Mouse (Mus musculus) bone marrow, adult 2 months (tissue): ENCODE results near the gene Mrps35. TPM values are rescaled to one million over a fixed set of nuclear protein-coding genes. Genes with fewer than 3 reads are reported as not detected.

ENCODE experiments used
- H3K27ac ChIP-seq: fragments of 200-500 bp; 2 replicates; pipeline ENCODE4 v1.5.1; 2012; ENCODE audit warnings: low read depth, mild to moderate bottlenecking, control low read depth, inconsistent platforms, low read length; ENCODE audit not compliant: control insufficient read depth, poor library complexity, insufficient read depth
- H3K4me1 ChIP-seq: fragments of 200-500 bp; 2 replicates; pipeline ENCODE4 v1.6.1; 2011; ENCODE audit warnings: low read length; ENCODE audit not compliant: control insufficient read depth, insufficient read depth
- H3K4me3 ChIP-seq: fragments of 200-500 bp; replicated peaks from 2 replicates; pipeline ENCODE3; 2011; ENCODE audit warnings: mild to moderate bottlenecking, low read depth, low read length, control low read depth; ENCODE audit not compliant: control insufficient read depth
- CTCF ChIP-seq: fragments of 200-500 bp; IDR thresholded peaks from 2 replicates; pipeline ENCODE4 v1.5.1; 2011; ENCODE audit warnings: low read length, control low read depth; ENCODE audit not compliant: control insufficient read depth, insufficient read depth
- POLR2A ChIP-seq: fragments of 200-500 bp; IDR thresholded peaks from 2 replicates; pipeline ENCODE4 v1.6.1; 2011; ENCODE audit warnings: low read depth, mild to moderate bottlenecking, control low read depth, low read length, borderline replicate concordance; ENCODE audit not compliant: control insufficient read depth
- WGBS: fragments of 180-500 bp; shearing (Covaris S2); methylation state at CpG from one replicate; pipeline ENCODE4 v1.1.7; 2018; 5-methylcytosine and 5-hydroxymethylcytosine counted together
- polyA plus RNA-seq: library from polyadenylated mRNA; stranded (reverse); fragments of >200 nt; gene quantifications from 2 replicates; pipeline ENCODE4 v1.2.4, GENCODE M21; 2011; ENCODE audit warnings: low replicate concordance; ENCODE audit not compliant: missing spikeins, insufficient read depth, insufficient read length

The Mrps35 gene
- polyA plus RNA-seq, 1 experiment = 41.9 TPM

DNA sequence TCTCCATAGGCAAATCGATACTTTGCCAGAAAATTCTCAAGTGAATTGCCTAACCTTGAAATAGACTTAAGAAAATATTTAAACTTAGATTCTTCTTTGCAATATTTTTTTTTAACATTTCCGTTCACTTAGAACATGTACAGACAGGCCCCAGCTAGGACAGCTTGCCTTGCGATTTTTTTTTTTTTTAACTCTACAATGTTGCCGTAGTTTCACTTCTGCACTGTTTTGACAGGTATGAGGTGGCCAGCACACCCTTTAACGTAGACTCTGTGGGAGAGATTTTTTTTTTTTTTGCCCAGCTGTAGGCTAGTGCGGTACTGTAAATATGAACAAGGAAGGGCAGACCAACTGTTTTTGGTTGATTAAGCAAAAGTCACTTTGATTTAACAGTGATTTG, 32.2 kb upstream of the Mrps35 start:
- H3K4me1 ChIP-seq = no peaks in the 10 kb centered on the region
- no peak for TF ChIP-seq POLR2A
- 73% methylated on average over 6 of the region's 6 CpGs for WGBS

DNA sequence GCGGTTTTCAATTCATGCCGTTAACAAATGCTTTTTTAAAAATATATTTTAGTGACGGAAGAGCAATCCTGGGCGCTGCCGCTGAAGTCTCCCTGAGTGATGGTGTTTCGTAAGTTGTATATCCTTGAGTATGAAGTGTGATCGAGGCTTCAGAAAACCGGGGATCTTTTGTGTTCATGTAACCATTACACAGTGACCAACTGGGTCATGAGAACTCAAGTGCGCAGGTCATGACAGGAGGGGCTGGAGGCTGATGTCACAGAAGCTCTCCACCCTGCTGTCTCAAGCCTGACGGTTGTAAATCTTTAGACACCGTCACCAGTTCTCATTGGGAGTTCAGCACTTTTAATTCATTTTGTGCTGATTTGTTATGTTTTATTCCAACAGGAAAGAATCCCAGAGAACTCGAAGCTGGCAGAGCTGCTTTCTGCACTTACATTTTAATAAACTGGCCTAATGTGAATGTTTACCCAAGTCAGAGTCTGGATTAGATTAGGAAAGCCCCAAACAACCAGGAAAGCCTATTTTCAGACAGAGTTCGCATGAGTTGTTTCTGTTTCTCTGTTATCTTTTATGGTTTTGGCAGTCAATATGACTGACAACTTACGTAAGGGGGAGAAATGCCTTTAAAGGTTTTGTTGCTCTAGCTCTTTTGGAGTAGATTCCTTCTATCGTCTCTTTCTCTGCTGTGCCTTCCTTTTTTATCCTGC, 31.6 kb upstream of the Mrps35 start:
- Histone ChIP-seq H3K4me1 (no peaks in the 10 kb centered on the region), H3K27ac (no peak overlapping the region), H3K4me3 (no peak overlapping the region)
- TF ChIP-seq CTCF (no peak), POLR2A (no peak)
- 82% methylated on average over 15 of the region's 15 CpGs for WGBS

More for the DNA sequence above, 32.2 kb upstream of the Mrps35 start:
- H3K27ac ChIP-seq = no peak overlapping the region
- no peak overlapping the region for H3K4me3 ChIP-seq

DNA sequence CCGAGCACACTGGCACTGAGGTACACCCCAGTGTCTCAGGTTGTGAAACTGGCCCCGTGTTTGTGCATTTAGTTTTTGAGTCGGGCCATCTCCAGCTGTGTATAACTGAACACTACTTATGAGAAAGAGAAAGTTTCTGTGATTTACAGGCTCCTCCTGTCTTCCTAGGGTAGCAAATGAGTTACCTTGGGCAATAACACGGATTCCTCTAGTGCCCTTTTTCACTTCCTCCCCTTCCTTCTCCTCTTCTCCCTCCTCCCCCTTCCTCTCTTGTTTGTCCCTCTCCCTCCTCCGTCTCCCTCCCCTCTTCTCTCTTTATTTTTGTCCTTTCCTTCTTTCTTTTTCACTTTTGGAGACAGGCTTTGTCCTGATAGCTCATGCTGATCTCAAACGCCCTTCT, 31.0 kb upstream of the Mrps35 start:
- WGBS = 52% methylated on average over 6 of the region's 6 CpGs
- TF ChIP-seq CTCF (no peak), POLR2A (no peak)
- no peak overlapping the region for H3K4me3 ChIP-seq
- no peak overlapping the region for H3K27ac ChIP-seq
- no peaks in the 10 kb centered on the region for H3K4me1 ChIP-seq

DNA sequence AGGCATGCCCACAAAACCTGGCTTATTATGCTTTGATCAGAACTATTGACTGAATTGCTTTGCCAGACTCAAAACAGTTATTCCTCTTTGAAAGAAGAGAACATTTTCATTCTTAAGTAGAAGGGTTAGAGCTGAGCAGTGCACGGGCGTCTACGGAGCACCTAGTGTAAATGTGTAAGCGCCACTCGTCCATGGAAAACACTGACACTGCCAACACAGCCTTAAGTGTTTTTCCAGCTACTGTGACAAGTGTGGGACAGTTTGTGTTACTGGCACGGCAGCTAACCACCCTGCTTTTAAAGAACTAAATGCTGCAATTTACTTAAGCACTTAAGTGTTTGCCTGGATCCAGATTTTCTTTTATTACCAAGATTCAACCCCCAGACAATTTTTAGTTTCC, 30.6 kb upstream of the Mrps35 start:
- no peak overlapping the region for H3K27ac ChIP-seq
- no peak overlapping the region for H3K4me3 ChIP-seq
- TF ChIP-seq POLR2A (no peak), CTCF (no peak)
- no peaks in the 10 kb centered on the region for H3K4me1 ChIP-seq
- 86% methylated on average over 6 of the region's 6 CpGs for WGBS

DNA sequence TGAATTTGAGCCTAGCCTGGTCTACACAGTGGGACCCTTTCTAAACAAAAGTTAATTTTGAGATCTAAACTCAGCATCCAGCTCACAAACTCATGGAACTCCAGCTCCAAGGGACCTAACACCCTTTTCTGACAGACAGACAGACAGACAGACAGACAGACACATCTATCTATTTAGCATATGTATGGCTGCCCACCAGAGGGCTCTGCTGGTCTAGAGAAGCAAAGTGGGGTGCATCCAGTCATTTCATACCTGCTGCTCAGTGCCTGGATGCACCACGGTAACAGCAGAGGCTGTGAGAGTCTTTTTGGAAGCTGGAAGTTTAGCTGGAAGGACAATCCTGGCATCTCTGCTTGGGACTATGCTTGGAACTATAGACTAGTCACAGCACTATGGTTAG, 29.0 kb upstream of the Mrps35 start:
- H3K27ac ChIP-seq = no peak overlapping the region
- no peak overlapping the region for H3K4me3 ChIP-seq
- 63% methylated on average over 1 of the region's 1 CpGs for WGBS
- no peak for TF ChIP-seq POLR2A
- TF ChIP-seq CTCF = no peak
- no peaks in the 10 kb centered on the region for H3K4me1 ChIP-seq

DNA sequence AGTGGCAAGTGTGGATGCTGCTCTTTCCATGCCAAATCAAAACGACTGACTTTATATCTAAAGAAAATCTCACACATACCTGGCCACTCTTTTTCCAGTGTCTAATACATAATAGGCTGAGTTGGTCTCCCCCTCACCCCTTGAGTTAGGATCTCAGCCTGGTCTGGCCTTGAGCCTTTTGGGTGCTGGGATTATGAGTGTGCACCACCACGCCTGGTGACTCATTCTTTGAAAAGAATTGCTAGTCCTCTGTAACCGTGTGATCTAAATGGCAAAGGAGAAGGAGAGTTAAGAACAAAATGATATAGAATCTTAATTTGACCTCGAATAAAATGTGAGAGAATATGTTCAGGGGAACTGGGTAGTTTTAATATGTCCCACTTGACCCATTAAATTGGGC, 24.7 kb upstream of the Mrps35 start:
- 77% methylated on average over 4 of the region's 4 CpGs for WGBS
- H3K27ac ChIP-seq = no peak overlapping the region
- no peak overlapping the region for H3K4me3 ChIP-seq
- TF ChIP-seq POLR2A = no peak
- TF ChIP-seq CTCF = no peak
- no peaks in the 10 kb centered on the region for H3K4me1 ChIP-seq

DNA sequence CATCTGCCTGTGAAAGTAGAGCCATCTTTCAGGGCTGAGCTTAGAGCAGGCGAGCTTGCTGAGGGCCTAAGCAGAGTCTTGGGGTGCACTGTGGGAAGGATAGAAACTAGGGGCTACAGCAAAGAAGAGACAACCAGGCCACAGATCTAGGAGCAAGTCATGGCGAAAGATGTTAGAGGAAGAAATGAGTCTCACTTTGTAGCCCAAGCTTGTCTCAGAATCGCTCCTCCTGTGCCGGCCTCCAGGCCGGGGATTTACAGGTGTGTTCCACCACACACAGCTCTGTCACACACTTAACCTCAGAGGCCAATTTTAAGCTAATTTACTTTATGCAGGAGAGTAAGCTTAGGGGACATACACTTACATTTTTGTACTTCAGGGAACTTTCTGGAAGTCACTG, 24.2 kb upstream of the Mrps35 start:
- TF ChIP-seq POLR2A = no peak
- no peak for TF ChIP-seq CTCF
- H3K4me1 ChIP-seq = no peaks in the 10 kb centered on the region
- H3K27ac ChIP-seq = no peak overlapping the region
- no peak overlapping the region for H3K4me3 ChIP-seq
- 85% methylated on average over 5 of the region's 5 CpGs for WGBS

DNA sequence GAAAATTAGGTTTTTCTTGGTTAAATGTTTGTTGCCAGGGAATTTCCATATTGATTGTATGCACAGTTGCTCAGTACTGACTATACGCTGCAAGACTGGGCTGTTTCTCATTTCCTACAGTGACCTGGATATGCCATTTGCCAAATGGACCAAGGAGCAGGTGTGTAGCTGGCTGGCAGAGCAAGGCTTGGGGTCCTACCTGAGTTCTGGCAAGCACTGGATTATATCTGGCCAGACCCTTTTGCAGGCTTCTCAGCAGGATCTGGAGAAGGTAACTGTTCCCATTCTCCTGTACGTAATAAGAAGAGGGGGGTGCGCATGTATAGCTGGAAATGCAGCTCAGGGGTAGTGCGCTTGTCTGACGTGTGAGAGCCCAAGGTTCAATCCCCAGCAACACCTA, 21.4 kb upstream of the Mrps35 start:
- Histone ChIP-seq H3K4me1 (no peaks in the 10 kb centered on the region), H3K27ac (no peak overlapping the region), H3K4me3 (no peak overlapping the region)
- 87% methylated on average over 5 of the region's 5 CpGs for WGBS
- TF ChIP-seq CTCF = no peak
- TF ChIP-seq POLR2A = no peak

DNA sequence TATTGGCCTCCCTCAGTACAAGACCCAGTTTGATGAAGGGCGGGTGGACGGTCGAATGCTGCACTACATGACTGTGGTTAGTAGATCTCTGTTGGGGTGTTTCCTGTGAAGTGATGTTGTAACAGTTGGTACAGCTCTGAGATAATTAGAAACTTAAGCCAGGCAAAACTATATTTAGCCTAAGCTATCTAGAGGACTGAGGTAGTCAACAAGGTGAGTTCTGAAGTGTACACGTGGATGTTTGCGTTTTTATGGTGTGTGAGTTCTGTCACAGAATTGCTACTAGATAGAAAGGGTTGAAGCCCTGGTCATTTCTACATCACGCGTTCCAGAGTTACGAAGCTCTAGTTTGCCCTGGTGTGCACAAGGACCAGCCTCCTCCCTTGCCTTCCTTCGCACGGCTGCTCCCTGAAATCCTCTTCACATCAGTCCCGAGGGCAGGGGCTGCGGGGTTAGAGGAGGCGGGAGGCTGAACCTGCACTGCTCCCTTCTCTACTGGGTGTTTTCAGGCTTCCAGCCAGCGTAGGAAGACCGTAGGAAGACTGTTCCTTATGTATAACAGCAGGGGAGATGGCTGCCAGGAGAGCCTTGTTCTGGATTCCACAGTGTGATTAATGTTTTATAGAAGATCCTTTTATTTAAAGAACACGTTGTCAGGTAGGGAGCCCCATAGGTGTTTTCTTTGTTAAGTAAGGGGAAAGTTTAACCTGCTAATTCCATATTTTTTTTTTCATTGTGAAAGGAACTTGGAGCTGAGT, 20.0 kb upstream of the Mrps35 start:
- Histone ChIP-seq H3K4me1 (no peaks in the 10 kb centered on the region), H3K4me3 (no peak overlapping the region), H3K27ac (no peak overlapping the region)
- TF ChIP-seq CTCF (no peak), POLR2A (no peak)
- WGBS = 74% methylated on average over 16 of the region's 16 CpGs
